ENCODE assay signal across 27 mouse cellular contexts in the genomic region with DNA sequence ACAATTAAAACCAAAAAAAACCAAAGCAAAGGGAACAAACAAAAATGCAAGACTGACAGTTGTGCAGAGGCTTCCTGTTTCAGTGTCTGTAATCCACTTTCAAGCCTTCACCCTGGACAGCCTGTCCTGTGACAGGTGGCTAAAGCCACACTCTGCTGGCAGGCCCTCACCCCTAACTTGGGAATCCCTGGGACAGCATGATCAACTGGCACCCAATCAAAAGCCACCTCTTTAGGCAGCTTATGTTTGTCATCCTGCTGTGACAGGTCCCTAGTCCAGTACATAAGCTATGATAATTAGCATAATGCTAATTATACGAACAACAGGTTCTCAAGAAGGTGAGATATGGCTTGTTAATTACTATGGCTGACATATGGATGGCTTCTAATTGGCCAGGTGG. TPM values are rescaled to one million over a fixed set of nuclear protein-coding genes. Genes with fewer than 3 reads are reported as not detected.
DNase-seq lines count a peak whose midpoint lies in the region; ATAC-seq and TF ChIP-seq lines count a peak whose summit lies in the region.
"Had no signal": no experiment of that assay in that cellular context is flagged by ENCODE, and none has a peak within 500 bp of the region (broad histone marks: within the 10 kb centered on the region; RNA-seq: fewer than 3 reads in every experiment).

No protein-coding gene starts in this region.

- ATAC-seq in forebrain, embryonic 14.5 days, result peak; percentile 20; the same call in 1 of the 2 replicates
- no peak for ATAC-seq in forebrain, postnatal 0 days
- ATAC-seq: CD4-positive, CD25-positive, alpha-beta regulatory T cell, adult 4 months; forebrain, embryonic 15.5 days; inflammation-experienced regulatory T-cells, adult 6 months; midbrain, embryonic 15.5 days had no signal

- no peak overlapping the region for H3K27ac ChIP-seq in forebrain, embryonic 14.5 days (ENCODE audit: low read depth, low read length)
- no peak overlapping the region for H3K27ac ChIP-seq in forebrain, postnatal 0 days (ENCODE audit: low read depth, low read length)
- no peak overlapping the region for H3K27ac ChIP-seq in limb, embryonic 10.5 days
- H3K27ac ChIP-seq: embryonic facial prominence, embryonic 12.5 days; forebrain, embryonic 15.5 days; hindbrain, embryonic 12.5 days; left cerebral cortex, adult 2 months; liver, embryonic 15.5 days; lung, embryonic 15.5 days; midbrain, embryonic 15.5 days; neural tube, embryonic 13.5 days had no signal

- no peak overlapping the region for H3K4me2 ChIP-seq in forebrain, embryonic 14.5 days (ENCODE audit: low read length)
- no peak overlapping the region for H3K4me2 ChIP-seq in forebrain, postnatal 0 days (ENCODE audit: low read depth)
- H3K4me2 ChIP-seq: embryonic facial prominence, embryonic 12.5 days; forebrain, embryonic 15.5 days; heart, embryonic 11.5 days; hindbrain, embryonic 12.5 days; liver, embryonic 15.5 days; lung, embryonic 15.5 days; midbrain, embryonic 15.5 days; neural tube, embryonic 13.5 days had no signal

- peak; percentile 13 for DNase-seq in cerebellum, adult 9-11 months
- no peak for DNase-seq in cerebellum, postnatal 4 days (ENCODE audit: low spot score in 2 of 2)
- DNase-seq in forebrain, embryonic 14.5 days (ENCODE audit: low spot score), result peak; percentile 50
- DNase-seq in forebrain, postnatal 0 days, result no peak
- DNase-seq in left cerebral cortex, postnatal 4 days, result peak; percentile 35
- no peak for DNase-seq in left cerebral cortex, adult 11 months (ENCODE audit: low spot score)
- no peak for DNase-seq in limb, embryonic 10.5 days (ENCODE audit: low spot score)
- DNase-seq: adrenal gland, postnatal 14 days; heart, adult 11 months; kidney, adult 18-20 months; kidney, postnatal 4 days; liver; lung, postnatal 4 days; thymus, adult 2 months; thymus, postnatal 4 days had no signal

- H3K27me3 ChIP-seq in forebrain, embryonic 14.5 days (replicated peaks; ENCODE audit: control insufficient read depth, insufficient read depth, low read length), result no peaks in the 10 kb centered on the region
- H3K27me3 ChIP-seq in forebrain, postnatal 0 days (ENCODE audit: insufficient read depth, low read length), result no peaks in the 10 kb centered on the region
- H3K27me3 ChIP-seq in limb, embryonic 10.5 days (ENCODE audit: low read depth, poor library complexity, severe bottlenecking), result no peaks in the 10 kb centered on the region
- H3K27me3 ChIP-seq: embryonic facial prominence, embryonic 12.5 days; forebrain, embryonic 15.5 days; hindbrain, embryonic 12.5 days; liver, embryonic 15.5 days; lung, embryonic 15.5 days; midbrain, embryonic 15.5 days; neural tube, embryonic 13.5 days had no signal

- WGBS in forebrain, embryonic 14.5 days, result 66% methylated on average over 1 of the region's 1 CpGs
- WGBS in forebrain, postnatal 0 days, result 67% methylated on average over 1 of the region's 1 CpGs
- 81% methylated on average over 1 of the region's 1 CpGs for WGBS in limb, embryonic 10.5 days

- peaks cover 11% of the 10 kb centered on the region; the same call in 1 of the 2 replicates for H3K4me1 ChIP-seq in forebrain, embryonic 14.5 days (ENCODE audit: control insufficient read depth, insufficient read depth, low read length)
- H3K4me1 ChIP-seq in forebrain, postnatal 0 days (ENCODE audit: insufficient read depth), result no peaks in the 10 kb centered on the region
- H3K4me1 ChIP-seq in limb, embryonic 10.5 days, result 0 out of 2 replicates have a peak, but pooled peaks cover 3% of the 10 kb centered on the region
- H3K4me1 ChIP-seq: forebrain, embryonic 15.5 days; hindbrain, embryonic 12.5 days; liver, embryonic 15.5 days; midbrain, embryonic 15.5 days; neural tube, embryonic 13.5 days had no signal

- no peaks in the 10 kb centered on the region for H3K9me3 ChIP-seq in forebrain, embryonic 14.5 days (replicated peaks; ENCODE audit: control insufficient read depth, low read length)
- no peaks in the 10 kb centered on the region for H3K9me3 ChIP-seq in forebrain, postnatal 0 days (ENCODE audit: low read length)
- H3K9me3 ChIP-seq in limb, embryonic 10.5 days (replicated peaks), result no peaks in the 10 kb centered on the region
- H3K9me3 ChIP-seq: embryonic facial prominence, embryonic 12.5 days; forebrain, embryonic 15.5 days; hindbrain, embryonic 12.5 days; liver, embryonic 15.5 days; lung, embryonic 15.5 days; midbrain, embryonic 15.5 days; neural tube, embryonic 13.5 days had no signal

- intact Hi-C loops in left cerebral cortex, postnatal 4 days (cut with DNase I), result no loop called here

- no peak overlapping the region for H3K9ac ChIP-seq in forebrain, embryonic 14.5 days (ENCODE audit: low read length)
- no peak overlapping the region for H3K9ac ChIP-seq in forebrain, postnatal 0 days
- H3K9ac ChIP-seq: embryonic facial prominence, embryonic 12.5 days; forebrain, embryonic 15.5 days; hindbrain, embryonic 12.5 days; liver, embryonic 15.5 days; lung, embryonic 15.5 days; midbrain, embryonic 15.5 days; neural tube, embryonic 13.5 days had no signal

- TF ChIP-seq CTCF in forebrain, postnatal 0 days (IDR thresholded peaks at IDR 0.05; ENCODE audit: low read depth), result no peak

- H3K36me3 ChIP-seq in forebrain, embryonic 14.5 days (ENCODE audit: control insufficient read depth, insufficient read depth, low read length), result no peaks in the 10 kb centered on the region
- no peaks in the 10 kb centered on the region for H3K36me3 ChIP-seq in forebrain, postnatal 0 days (ENCODE audit: insufficient read depth)
- no peaks in the 10 kb centered on the region for H3K36me3 ChIP-seq in limb, embryonic 10.5 days
- H3K36me3 ChIP-seq: embryonic facial prominence, embryonic 12.5 days; forebrain, embryonic 15.5 days; hindbrain, embryonic 12.5 days; liver, embryonic 15.5 days; lung, embryonic 15.5 days; midbrain, embryonic 15.5 days; neural tube, embryonic 13.5 days had no signal

- H3K4me3 ChIP-seq in forebrain, embryonic 14.5 days (ENCODE audit: low read depth, low read length), result no peak overlapping the region
- H3K4me3 ChIP-seq in forebrain, postnatal 0 days (ENCODE audit: low read depth, low read length), result no peak overlapping the region
- no peak overlapping the region for H3K4me3 ChIP-seq in limb, embryonic 10.5 days
- H3K4me3 ChIP-seq: embryonic facial prominence, embryonic 12.5 days; forebrain, embryonic 15.5 days; hindbrain, embryonic 12.5 days; left cerebral cortex, adult 2 months; liver, embryonic 15.5 days; lung, embryonic 15.5 days; midbrain, embryonic 15.5 days; myocyte; neural tube, embryonic 13.5 days had no signal

RNA-seq across cellular contexts. Expression of a gene that starts 40.4 kb away (rescaled TPM):
- 15.0 and 18.1 TPM in 2 replicates for polyA plus RNA-seq in forebrain, embryonic 14.5 days (2014; fragmentation: Nextera tagmentation; extraction: Ambion mirVana)
- total RNA-seq in forebrain, postnatal 0 days (2014; rRNA removed), result 73.2 and 103 TPM in 2 replicates
- polyA plus RNA-seq in forebrain, postnatal 0 days (2015; fragmentation: Nextera tagmentation; extraction: Ambion mirVana), result 14.9 and 21.8 TPM in 2 replicates
- total RNA-seq in left cerebral cortex, postnatal 4 days (2021), result 100 to 1,000 TPM; 137 to 174 TPM
- polyA plus RNA-seq in limb, embryonic 10.5 days (2016; fragmentation: Nextera tagmentation; extraction: Ambion mirVana), result 4.7 and 6.7 TPM in 2 replicates

Comparison
In these comparisons a context has a peak if more than half of its experiments do, and no peak if none do; other contexts are left out.
1. DNase-seq: peak in cerebellum, adult 9-11 months (single experiment), forebrain, embryonic 14.5 days (single experiment) and left cerebral cortex, postnatal 4 days (single experiment); none in cerebellum, postnatal 4 days (0 of 2), forebrain, postnatal 0 days (single experiment), left cerebral cortex, adult 11 months (single experiment) and limb, embryonic 10.5 days (single experiment).